Mouse (Mus musculus): ENCODE data around the gene Ilkap.
A peak's percentile ranks its signal among the peaks of the same experiment; 100 is the strongest.

The Ilkap gene

DNA sequence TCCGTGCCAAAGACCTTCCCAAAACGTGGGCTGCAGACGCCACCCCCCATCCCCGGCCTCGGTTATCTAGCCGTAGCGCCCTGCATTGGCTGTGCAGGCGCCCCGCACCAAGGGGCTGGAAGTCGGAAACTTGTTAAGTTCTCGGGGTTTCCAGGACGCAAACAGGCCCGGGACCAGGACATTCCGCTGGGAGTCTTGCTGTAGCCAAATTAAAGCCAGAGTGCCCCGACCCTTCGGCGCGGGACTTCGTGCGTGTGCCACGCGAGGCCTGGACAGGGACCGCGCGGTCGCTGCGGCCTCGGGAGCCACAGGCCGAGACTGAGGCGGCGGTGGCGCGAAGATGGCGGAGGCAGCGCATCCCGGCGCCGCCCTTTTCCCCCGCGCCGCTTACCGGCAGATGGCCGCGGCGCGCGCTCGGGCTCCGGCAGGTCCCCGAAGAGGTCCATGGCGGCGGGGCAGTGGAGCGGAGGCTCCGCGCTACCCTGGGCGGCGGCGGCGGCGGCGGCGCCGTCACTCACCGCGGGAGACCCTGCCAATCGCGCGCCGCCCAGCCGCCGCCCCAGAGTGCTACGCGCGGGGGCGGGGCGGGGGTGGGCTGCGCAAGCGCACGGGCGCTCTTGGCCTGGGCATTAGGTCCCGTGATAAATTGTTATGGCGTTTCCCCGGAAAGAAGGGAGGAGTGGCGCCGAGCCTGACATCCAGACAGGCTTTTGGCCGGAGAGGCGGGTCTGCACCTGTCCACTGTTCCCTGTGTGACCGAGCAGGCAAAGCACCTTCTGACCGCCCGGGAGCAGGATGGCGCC lies at the start of gene Ilkap:
Ilkap (minus strand) TSS at position 556 of the 803 bp plus-strand sequence.
- peak; percentile 71 to 77 for DNase-seq (ENCODE audit: low spot score in 2 of 2)

- no peak for DNase-seq (ENCODE audit: low spot score in 2 of 2)
Observed at GRCm38 (mm10) chr1:91446511-91446910, 47.9 kb upstream of the Ilkap start.

- no peak for DNase-seq (ENCODE audit: low spot score in 2 of 2)
Observed at GRCm38 (mm10) chr1:91446060-91446459, 47.4 kb upstream of the Ilkap start.

DNA sequence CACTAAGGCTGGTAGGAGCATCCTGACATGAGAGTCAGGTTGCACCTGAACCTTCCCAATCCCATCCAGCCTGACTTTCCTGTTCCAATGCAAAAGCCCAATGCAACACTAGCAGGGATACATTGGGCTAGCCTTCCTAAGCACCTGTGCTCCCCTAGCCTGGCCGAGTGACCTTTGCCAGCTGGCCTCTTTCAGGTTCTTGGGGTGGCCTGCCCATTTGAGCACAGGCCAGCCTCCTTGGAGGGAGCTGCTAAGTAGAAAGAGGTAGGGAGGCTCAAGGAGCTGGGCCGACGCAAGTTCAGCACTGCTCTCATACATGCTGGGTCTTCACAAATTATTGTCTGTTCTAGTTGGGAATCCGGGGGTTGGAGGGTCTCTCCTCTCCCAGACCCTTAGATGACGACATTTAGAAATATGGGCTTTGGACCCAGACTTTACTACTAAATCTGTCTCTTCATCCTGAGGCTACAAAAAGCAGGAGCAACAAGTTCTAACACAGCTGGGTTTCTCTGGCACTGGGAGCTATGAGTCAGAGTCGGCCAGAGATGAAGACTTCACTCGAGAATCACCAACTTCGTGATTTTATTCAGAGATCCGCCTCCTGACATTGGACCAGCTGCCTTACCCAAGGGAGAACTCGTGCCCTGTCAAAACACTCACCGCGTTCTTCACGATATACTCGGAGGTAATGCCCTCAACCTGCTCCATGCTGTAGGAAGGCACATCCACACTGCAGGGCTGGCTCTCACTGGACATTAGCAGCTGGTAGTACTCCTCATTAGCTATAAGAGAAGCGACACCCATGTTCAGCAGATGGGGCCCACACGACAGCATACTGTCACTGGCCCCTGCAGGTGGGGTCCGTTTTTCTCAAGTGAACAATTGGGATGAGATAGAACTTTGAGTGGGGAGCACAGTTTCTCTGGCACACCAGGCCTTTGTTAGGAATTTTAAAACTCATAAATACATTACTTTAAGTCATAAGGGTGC lies 46.5 kb upstream of the Ilkap start:
- DNase-seq (ENCODE audit: low spot score in 2 of 2) = no peak

DNA sequence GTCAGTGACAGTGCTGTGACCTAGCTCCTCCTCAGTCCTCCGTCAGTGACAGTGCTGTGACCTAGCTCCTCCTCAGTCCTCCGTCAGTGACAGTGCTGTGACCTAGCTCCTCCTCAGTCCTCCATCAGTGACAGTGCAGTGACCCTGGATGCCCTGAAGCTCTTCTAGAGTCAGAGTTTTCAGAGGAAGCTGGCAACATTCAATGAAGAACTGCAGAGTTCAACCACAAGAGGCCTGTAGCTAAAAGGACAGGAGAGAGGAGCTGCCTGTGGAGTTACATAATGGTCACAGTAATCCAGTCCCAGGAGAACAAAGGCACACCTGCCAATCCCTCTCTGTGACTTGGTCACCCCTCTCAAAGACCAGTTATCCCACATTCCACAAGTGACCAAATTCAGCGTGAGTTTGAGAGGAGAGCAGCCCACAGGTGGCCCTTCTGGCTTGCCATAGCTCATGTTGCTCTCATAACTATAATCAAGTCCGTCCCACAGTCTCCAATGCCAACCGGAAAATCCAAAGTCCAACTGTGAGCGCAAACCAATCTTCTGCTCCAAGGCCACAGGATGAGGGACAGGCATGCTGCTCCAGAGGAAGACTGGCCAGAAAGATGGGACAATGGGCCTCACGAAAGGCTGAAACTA lies 43.9 kb upstream of the Ilkap start:
- no peak for DNase-seq (ENCODE audit: low spot score in 2 of 2)

GRCm38 (mm10) chr1:91441855-91442254 lies 43.2 kb upstream of the Ilkap start:
- no peak for DNase-seq (ENCODE audit: low spot score in 2 of 2)

GRCm38 (mm10) chr1:91439776-91440175 lies 41.2 kb upstream of the Ilkap start:
- no peak for DNase-seq (ENCODE audit: low spot score in 2 of 2)

GRCm38 (mm10) chr1:91437573-91437972 lies 39.0 kb upstream of the Ilkap start:
- no peak for DNase-seq (ENCODE audit: low spot score in 2 of 2)

- no peak for DNase-seq (ENCODE audit: low spot score in 2 of 2)
Observed at GRCm38 (mm10) chr1:91437083-91437400, 38.4 kb upstream of the Ilkap start.

- DNase-seq (ENCODE audit: low spot score in 2 of 2) = no peak
Observed at GRCm38 (mm10) chr1:91436380-91437082, 37.9 kb upstream of the Ilkap start.

DNA sequence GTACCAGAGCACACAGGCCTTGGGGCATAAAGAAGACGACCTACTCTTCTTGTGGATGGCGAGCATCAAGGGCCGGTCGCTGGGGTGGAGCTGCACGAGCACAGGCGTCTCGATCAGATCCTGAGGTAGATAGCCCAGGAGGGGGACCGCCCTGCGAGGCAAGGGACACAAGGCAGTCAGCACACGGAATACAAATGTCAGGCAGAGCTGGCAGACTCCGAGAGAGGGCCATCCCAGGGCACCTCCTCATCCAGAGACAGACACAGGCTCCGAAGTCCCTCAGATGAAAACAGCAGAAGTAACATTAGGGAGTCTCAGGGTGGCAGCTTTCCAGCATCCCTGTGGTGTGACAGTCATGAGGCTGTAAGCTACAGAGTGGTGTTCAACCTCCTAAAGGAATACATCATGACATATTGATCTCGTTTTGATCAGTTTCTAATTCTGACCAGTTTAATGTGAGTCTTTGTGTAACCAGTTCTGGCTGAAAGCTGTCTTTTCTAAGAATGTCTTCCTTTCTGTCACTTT lies 37.1 kb upstream of the Ilkap start:
- no peak for DNase-seq (ENCODE audit: low spot score in 2 of 2)

DNA sequence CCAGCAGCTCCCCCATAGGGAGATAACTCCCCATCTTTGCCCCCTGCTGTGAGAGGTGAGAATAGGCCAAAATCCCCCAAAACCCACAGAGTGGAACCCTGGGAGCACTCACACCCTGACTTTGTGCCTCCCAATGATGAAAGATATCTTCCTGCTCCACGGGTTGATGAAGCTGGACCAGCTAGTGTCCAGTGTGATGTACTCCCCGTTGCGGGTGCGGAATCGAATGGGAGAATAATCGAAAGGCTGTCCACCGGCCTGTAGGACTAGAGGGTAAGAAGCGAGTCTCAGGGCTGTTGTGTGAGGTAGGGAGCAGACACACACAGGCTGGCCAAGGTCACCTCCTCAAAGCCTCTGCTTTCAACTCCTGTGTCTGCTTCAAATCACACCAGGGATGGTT lies 36.3 kb upstream of the Ilkap start:
- no peak for DNase-seq (ENCODE audit: low spot score in 2 of 2)

GRCm38 (mm10) chr1:91430761-91431160 lies 32.1 kb upstream of the Ilkap start:
- DNase-seq (ENCODE audit: low spot score in 2 of 2) = no peak

DNA sequence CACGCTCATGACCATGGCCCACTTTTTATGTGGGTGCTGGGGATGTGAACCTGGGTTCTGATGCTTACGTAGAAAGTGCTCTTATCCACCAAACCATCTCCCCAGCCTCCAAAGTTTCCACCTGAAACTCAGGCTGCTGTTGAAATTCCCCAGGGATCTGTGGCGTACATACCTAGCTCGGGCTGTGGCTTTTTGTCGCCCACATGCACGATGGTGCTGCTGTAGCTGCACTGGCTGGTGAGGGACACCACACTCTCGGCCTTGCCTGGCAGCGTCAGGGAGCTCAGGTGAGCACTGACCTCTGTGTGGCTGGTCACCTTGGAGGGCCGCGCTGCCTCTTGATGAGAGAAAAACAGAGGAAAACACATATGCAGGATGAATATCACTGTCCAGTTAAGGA lies 30.6 kb upstream of the Ilkap start:
- no peak for DNase-seq (ENCODE audit: low spot score in 2 of 2)

DNA sequence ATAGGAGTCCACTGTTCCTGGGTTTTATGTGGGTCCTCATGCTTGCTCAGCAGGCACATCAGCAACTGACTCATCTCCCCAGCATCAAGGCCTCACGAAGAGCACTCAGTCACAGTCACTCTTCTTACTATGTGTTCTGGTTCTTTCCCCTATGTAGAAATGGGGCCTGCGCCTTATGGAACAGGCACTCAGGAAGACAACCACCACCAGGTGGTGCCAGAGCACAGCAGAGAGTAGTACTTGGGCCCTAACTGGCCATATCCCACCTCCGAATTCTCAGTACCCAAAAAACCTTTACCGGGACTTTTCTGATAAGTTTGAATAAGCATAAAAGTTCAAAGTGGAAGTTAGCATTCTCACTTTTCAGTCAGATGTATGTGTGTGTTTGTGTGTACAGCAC lies 30.0 kb upstream of the Ilkap start:
- DNase-seq (ENCODE audit: low spot score in 2 of 2) = peak; percentile 52 to 67

DNA sequence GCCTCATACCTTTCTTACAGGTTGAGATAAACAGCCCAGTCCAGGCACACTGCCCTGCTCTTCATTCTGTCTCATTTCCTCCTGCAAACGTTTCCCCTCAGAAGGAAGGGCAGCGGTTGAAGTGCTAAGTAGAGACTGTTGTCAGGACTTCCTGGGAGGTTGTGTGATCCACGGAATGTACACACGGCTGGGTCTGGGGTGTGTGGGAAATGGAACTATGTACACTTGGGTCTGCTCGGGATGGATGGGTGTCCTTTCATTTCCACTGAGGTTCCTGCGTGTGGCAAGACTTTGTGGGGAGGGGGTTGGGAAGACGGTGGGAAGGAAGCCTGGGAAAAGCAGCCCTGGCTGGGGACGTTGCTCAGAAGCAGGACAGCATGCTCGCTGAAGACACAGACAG lies 27.8 kb upstream of the Ilkap start:
- no peak for DNase-seq (ENCODE audit: low spot score in 2 of 2)

DNA sequence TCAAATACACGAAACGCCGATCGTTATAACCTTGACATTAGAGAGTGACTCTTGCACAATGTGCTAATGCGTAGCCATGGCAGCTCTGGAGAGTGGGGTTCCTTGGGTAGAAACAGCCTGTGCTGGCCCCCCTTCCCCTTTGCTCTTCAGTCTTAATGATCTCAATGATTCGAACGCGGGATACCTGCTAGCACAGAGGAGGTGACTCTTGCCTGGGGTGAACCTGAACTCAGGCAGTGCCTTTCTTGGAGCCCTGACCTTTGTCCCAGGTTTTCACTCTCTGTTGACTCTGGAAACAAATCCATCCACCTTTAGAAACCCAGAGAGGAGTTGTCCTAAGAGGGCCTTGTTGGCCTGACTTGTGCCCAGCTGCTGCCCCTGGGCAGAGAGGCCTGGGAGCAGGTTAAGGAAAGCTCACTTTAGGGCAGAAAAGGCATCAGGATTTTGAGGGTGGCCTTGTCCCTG lies 22.0 kb upstream of the Ilkap start:
- no peak for DNase-seq (ENCODE audit: low spot score in 2 of 2)

DNA sequence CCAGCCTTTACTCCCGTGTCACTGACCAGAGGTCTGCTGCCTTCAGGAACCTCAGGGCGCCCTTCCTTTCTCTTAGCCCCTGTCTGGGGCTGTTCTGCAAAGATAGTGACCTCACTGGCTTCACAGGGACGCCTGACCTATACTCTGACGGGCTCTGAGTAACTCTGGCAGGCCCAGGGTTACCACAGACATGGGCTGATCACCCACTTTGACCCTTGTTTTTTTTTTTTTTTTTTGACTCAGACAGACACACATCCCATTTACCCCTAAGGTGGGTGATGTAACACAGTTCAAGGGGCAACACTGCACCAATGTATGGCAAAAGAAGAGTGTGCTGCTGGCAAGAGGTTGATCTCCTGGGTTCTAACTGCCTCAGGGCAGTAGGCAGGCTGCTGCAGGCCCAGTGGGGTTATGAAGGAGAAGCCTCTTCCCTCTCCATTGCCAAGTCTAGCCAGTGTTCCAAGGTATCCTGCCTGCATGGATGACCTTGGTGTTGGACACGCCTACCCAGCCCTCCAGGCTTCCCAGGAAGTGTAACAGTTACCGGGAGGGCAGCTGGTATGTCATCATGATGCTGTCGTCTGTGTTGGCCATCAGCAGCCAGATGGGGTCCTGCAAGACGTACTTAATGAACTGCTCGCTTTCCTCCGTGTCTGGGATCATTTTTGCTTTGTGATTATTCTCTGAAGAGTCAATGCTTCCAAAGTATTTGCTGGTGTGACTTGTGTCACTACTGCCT lies 21.4 kb upstream of the Ilkap start:
- no peak for DNase-seq (ENCODE audit: low spot score in 2 of 2)

DNA sequence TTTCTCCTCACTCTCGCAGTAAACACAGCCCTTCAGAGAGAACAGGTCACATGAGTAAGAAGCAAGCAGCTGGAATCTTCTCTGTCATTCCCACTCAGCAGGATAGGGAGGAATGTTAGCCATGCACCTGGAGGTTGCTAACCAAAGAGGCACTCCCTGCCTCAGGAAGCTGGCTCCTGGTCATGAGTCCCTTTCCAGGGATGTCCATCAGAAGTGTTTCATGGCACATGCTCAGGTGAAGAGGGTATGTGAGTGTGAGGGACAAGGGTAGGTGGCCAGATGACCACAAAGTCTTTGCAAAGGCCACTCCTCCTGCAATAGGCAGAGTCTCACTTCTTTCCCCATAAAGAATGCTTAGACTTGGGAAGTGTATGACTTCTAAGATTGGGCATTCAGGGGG lies 19.4 kb upstream of the Ilkap start:
- DNase-seq (ENCODE audit: low spot score in 2 of 2) = no peak

GRCm38 (mm10) chr1:91415311-91415710 lies 16.7 kb upstream of the Ilkap start:
- no peak for DNase-seq (ENCODE audit: low spot score in 2 of 2)

DNA sequence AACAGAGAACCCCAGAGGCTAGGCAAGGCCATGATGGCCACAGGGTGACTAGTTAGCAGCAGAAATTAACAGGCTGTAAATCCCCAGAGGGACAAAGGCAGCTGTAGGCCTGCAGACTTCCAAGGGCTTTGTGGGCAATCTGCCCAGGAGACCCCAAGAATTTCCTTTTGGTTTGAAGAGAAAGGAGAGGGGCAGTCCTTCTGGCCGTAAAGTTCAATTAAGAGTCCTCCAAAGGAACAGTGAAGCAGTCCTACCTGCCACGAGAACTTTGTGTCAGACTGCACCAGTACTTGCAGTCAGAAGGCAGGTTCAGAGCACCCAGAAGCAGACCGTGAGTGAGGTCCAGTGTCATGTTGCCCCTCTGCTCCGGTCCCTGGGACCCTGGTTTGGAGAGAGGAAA lies 16.3 kb upstream of the Ilkap start:
- no peak for DNase-seq (ENCODE audit: low spot score in 2 of 2)
